Mouse (Mus musculus) left cerebral cortex, postnatal 4 days (tissue): ENCODE data around the gene Angptl1. TPM values are rescaled to one million over a fixed set of nuclear protein-coding genes. Genes with fewer than 3 reads are reported as not detected.

Source experiments
- DNase-seq: peaks from one replicate; pipeline ENCODE4 v3.0.0-alpha.2; 2022
- intact Hi-C: fragments of 180-260 bp; cut with DNase I; formaldehyde crosslinking; loops from one replicate; pipeline ENCODE4 v1.15.1; 2025
- total RNA-seq, 2 experiments: library from RNA; stranded (reverse); gene quantifications; 2 replicates each; pipeline ENCODE4 v1.2.3; 2021

Angptl1 gene
- total RNA-seq, 2 experiments from 2014 or later = 0.34 TPM; not detected in 1

GRCm38 (mm10) chr1:156870028-156870427, 31.7 kb downstream of the Angptl1 start:
- no peak for DNase-seq
- intact Hi-C loops = no loop called here

- intact Hi-C loops = no loop called here
- no peak for DNase-seq
Observed at GRCm38 (mm10) chr1:156870616-156871015, 32.3 kb downstream of the Angptl1 start.

GRCm38 (mm10) chr1:156884782-156885181, 46.4 kb downstream of the Angptl1 start:
- intact Hi-C loops = no loop called here
- DNase-seq = no peak

GRCm38 (mm10) chr1:156885879-156886278, 47.5 kb downstream of the Angptl1 start:
- intact Hi-C loops = no loop called here
- DNase-seq = no peak

- intact Hi-C loops = loop anchor here (2.0 kb wide), 1 partner anchor 146 kb away; no protein-coding TSS in a partner anchor
- no peak for DNase-seq
Observed at GRCm38 (mm10) chr1:156888830-156889229, 50.5 kb downstream of the Angptl1 start.

GRCm38 (mm10) chr1:156891561-156891960, 53.2 kb downstream of the Angptl1 start:
- no peak for DNase-seq
- intact Hi-C loops = no loop called here

GRCm38 (mm10) chr1:156901689-156902088, 63.3 kb downstream of the Angptl1 start:
- intact Hi-C loops = no loop called here
- no peak for DNase-seq

GRCm38 (mm10) chr1:156903899-156904298, 65.5 kb downstream of the Angptl1 start:
- DNase-seq = no peak
- intact Hi-C loops = no loop called here

- no peak for DNase-seq
- intact Hi-C loops = no loop called here
Observed at GRCm38 (mm10) chr1:156905660-156906059, 67.3 kb downstream of the Angptl1 start.

- DNase-seq = no peak
- intact Hi-C loops = no loop called here
Observed at GRCm38 (mm10) chr1:156909265-156909664, 70.9 kb downstream of the Angptl1 start.

- DNase-seq = no peak
- intact Hi-C loops = loop anchor here (10.0 kb wide), 2 partner anchors 165 to 375 kb away; no protein-coding TSS in a partner anchor
Observed at GRCm38 (mm10) chr1:156909866-156910265, 71.5 kb downstream of the Angptl1 start.

Other genes with a start within 250 kb of the Angptl1 start
- 1 to 10 TPM; 3.4 to 4.4 TPM for gene Tor3a, start 164.2 kb upstream of the Angptl1 start, total RNA-seq
- gene Fam20b, start 119.5 kb upstream of the Angptl1 start, total RNA-seq = 10 to 100 TPM; 57.3 to 58.4 TPM
- 10 to 100 TPM; 82.8 to 98.0 TPM for gene Ralgps2, start 101.1 kb downstream of the Angptl1 start, total RNA-seq